Mouse (Mus musculus) hindbrain, postnatal 0 days (tissue): ENCODE measurements around the gene Tmem167. TPM values are rescaled to one million over a fixed set of nuclear protein-coding genes. Genes with fewer than 3 reads are reported as not detected.

Experiments used
- ATAC-seq: fragments of 200-750 bp; cut with Nextera tagmentation; 2 replicates; pipeline ENCODE4 v1.8.0; 2017; ENCODE audit warnings: mild to moderate bottlenecking, moderate TSS enrichment, moderate library complexity
- DNase-seq: peaks from one replicate; pipeline ENCODE4 v3.0.0-alpha.2; 2015; ENCODE audit warnings: low spot score
- H3K27ac ChIP-seq: fragments of 300-500 bp; sonication (generic); 2 replicates; pipeline ENCODE4 v1.5.1; 2014; ENCODE audit warnings: mild to moderate bottlenecking
- H3K27me3 ChIP-seq: fragments of 300-500 bp; sonication (generic); 2 replicates; pipeline ENCODE4 v1.6.1; 2014; ENCODE audit warnings: low read length, mixed read lengths; ENCODE audit not compliant: insufficient read depth
- H3K36me3 ChIP-seq: fragments of 300-500 bp; sonication (generic); 2 replicates; pipeline ENCODE4 v1.6.1; 2014; ENCODE audit warnings: low read length, mixed read lengths; ENCODE audit not compliant: insufficient read depth
- H3K4me1 ChIP-seq: fragments of 300-500 bp; sonication (generic); 2 replicates; pipeline ENCODE4 v1.6.1; 2014; ENCODE audit warnings: antibody characterized with exemption, low read length, mixed read lengths; ENCODE audit not compliant: insufficient read depth
- H3K4me2 ChIP-seq: fragments of 300-500 bp; sonication (generic); 2 replicates; pipeline ENCODE4 v1.6.1; 2014; ENCODE audit warnings: low read depth, mild to moderate bottlenecking, low read length, moderate library complexity, mixed read lengths
- H3K4me3 ChIP-seq: fragments of 300-500 bp; sonication (generic); 2 replicates; pipeline ENCODE4 v1.5.1; 2014; ENCODE audit warnings: low read length
- H3K9ac ChIP-seq: fragments of 300-500 bp; sonication (generic); replicated peaks from 2 replicates; pipeline ENCODE4 v1.6.1; 2014; ENCODE audit warnings: mild to moderate bottlenecking, low read length, moderate library complexity, mixed read lengths
- H3K9me3 ChIP-seq: fragments of 300-500 bp; sonication (generic); 2 replicates; pipeline ENCODE4 v1.6.1; 2016; ENCODE audit warnings: low read length, mixed read lengths
- CTCF ChIP-seq: IDR thresholded peaks from 2 replicates; pipeline ENCODE4 v1.5.1; 2016; ENCODE audit warnings: antibody characterized with exemption, control low read depth, low read depth
- WGBS: fragments of 180-500 bp; shearing (Covaris S2); extraction: QIAGEN DNeasy Blood & Tissue Kit; methylation state at CpG from one replicate; pipeline ENCODE4 v1.1.7; 2014; 5-methylcytosine and 5-hydroxymethylcytosine counted together
- polyA plus RNA-seq: library from polyadenylated mRNA; unstranded; fragments of >200 nt; fragmentation: Nextera tagmentation; extraction: Ambion mirVana; gene quantifications from 2 replicates; pipeline ENCODE4 v1.2.1, GENCODE M21; 2015
- total RNA-seq: library from RNA; depleted of rRNA; stranded (reverse); fragments of >200 nt; gene quantifications from 2 replicates; pipeline ENCODE4 v1.2.3, GENCODE M21; 2014; rRNA removed

The Tmem167 gene
- 24.7 and 27.3 TPM in 2 replicates for total RNA-seq
- 35.3 and 35.9 TPM in 2 replicates for polyA plus RNA-seq

DNA sequence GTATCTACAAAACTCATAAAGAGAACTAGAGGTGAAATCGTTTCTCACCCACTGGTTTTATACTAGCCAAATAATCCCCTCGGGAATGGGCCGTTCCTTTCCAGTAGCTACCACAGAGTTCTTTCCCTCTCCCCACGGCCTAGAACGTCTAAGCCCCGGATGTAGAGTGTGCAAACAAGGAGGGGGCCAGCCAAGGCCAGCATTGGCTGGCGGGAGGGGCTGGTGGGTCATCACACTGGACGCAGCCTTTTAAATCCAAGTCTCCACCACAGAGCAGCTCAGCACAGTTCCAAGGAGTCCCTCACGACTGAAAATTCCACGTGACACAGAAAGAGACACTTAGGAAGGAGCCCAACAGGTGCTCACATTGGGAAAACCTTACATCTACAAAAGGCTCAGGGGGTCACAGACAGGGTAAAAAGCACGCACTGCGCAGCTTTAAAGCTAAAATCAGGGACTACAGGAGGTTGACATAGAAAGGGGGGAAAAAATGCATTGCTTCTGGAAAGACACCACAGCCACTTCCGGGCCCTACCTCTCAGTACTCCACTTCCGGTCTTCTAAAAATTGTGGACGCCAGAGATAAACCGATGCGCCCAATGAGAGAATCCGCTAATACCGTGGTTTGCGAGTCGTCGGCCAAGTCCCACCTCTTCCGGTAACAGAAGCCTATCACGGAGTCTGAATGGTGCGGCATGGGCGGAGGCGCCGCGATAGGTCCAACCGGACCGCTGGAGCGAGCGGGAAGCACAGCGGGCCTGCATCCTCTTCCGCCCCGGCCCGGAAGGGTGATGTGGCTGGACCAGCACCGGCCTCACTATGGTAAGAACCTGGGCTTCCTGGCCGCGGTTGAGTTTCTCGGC is at the start of gene Tmem167, which contains the start of gene Xrcc4:
Tmem167 (plus strand) TSS at position 162 of the 863 bp plus-strand sequence.
Xrcc4 (minus strand) TSS at position 647 of the 863 bp plus-strand sequence.
- DNase-seq (peak; percentile 99), ATAC-seq (peak; percentile 100)
- WGBS = 3% methylated on average over 41 of the region's 41 CpGs
- Histone ChIP-seq H3K9me3 (no peaks in the 10 kb centered on the region), H3K4me1 (no peaks in the 10 kb centered on the region), H3K27me3 (no peaks in the 10 kb centered on the region), H3K4me2 (peak within 1 kb of the TSS; percentile 90), H3K9ac (peak within 1 kb of the TSS; percentile 92), H3K27ac (peak within 1 kb of the TSS; percentile 93), H3K36me3 (no peaks in the 10 kb centered on the region), H3K4me3 (peak within 1 kb of the TSS; percentile 97)
- TF ChIP-seq CTCF = no peak

DNA sequence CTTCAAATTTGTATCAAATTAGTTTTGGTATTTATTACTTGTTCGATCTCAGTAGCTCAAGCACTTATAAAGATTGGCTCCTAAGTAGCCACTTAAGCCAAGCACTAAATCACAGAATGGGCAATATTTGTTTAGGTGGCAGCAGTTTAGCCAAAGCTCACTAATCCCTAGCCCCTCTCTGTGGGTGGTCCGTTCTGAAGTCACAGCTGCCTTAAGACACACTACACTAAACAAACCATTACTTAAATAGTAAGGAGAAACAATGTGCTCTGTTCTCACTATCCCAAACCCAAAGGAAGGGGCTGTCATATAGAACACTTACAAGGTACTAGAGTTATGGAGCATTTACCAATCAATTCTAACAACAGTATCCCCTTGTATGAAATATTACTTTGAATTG is 49.3 kb upstream of the Tmem167 start:
- H3K36me3 ChIP-seq = no peaks in the 10 kb centered on the region
- H3K4me2 ChIP-seq = no peak overlapping the region
- H3K27ac ChIP-seq = no peak overlapping the region
- H3K27me3 ChIP-seq = no peaks in the 10 kb centered on the region
- TF ChIP-seq CTCF = no peak
- DNase-seq (no peak), ATAC-seq (no peak)
- 42% methylated on average over 2 of the region's 2 CpGs for WGBS
- H3K4me1 ChIP-seq = no peaks in the 10 kb centered on the region
- H3K4me3 ChIP-seq = no peak overlapping the region
- H3K9ac ChIP-seq = no peak overlapping the region
- no peaks in the 10 kb centered on the region for H3K9me3 ChIP-seq

- no peak for DNase-seq
- H3K4me2 ChIP-seq = no peak overlapping the region
- TF ChIP-seq CTCF = peak; percentile 16; the same call in 1 of the 2 replicates
- no peaks in the 10 kb centered on the region for H3K27me3 ChIP-seq
- no peaks in the 10 kb centered on the region for H3K4me1 ChIP-seq
- no peak for ATAC-seq
- H3K36me3 ChIP-seq = no peaks in the 10 kb centered on the region
- no peak overlapping the region for H3K4me3 ChIP-seq
- H3K9me3 ChIP-seq = no peaks in the 10 kb centered on the region
- H3K27ac ChIP-seq = no peak overlapping the region
- 83% methylated on average over 6 of the region's 6 CpGs for WGBS
- no peak overlapping the region for H3K9ac ChIP-seq
Observed at GRCm38 (mm10) chr13:90051735-90052134, 37.2 kb upstream of the Tmem167 start.

DNA sequence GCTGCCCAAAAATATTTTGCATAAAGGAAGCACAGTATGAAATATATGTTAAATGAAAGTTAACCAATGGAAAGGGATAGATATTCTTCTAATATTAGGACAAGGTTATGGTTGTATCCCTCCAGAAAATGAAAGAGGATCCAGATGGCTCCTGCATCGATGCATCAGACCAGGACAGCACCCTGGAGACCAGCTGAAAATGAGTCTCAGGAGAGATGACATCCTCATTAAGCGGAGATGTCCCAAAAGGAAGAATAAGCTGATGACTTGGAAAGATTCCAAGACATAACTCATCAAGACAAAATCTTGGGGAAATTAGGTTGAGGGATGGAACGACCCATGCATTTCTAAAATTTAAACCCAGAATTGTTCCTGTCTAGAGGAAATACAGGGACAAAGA is 36.5 kb upstream of the Tmem167 start:
- 43% methylated on average over 3 of the region's 3 CpGs for WGBS
- ATAC-seq = no peak

GRCm38 (mm10) chr13:90061877-90062276 is 27.0 kb upstream of the Tmem167 start:
- 86% methylated on average over 1 of the region's 1 CpGs for WGBS
- Histone ChIP-seq H3K4me3 (no peak overlapping the region), H3K9me3 (no peaks in the 10 kb centered on the region), H3K4me2 (no peak overlapping the region), H3K4me1 (no peaks in the 10 kb centered on the region), H3K36me3 (no peaks in the 10 kb centered on the region), H3K27ac (no peak overlapping the region), H3K9ac (no peak overlapping the region), H3K27me3 (no peaks in the 10 kb centered on the region)
- ATAC-seq = no peak
- TF ChIP-seq CTCF = no peak
- no peak for DNase-seq

More for the DNA sequence above, 36.5 kb upstream of the Tmem167 start:
- no peak for TF ChIP-seq CTCF
- no peak overlapping the region for H3K27ac ChIP-seq
- no peak overlapping the region for H3K4me3 ChIP-seq
- peak; percentile 2 for DNase-seq
- H3K4me1 ChIP-seq = no peaks in the 10 kb centered on the region
- no peak overlapping the region for H3K4me2 ChIP-seq
- H3K9ac ChIP-seq = no peak overlapping the region
- H3K36me3 ChIP-seq = no peaks in the 10 kb centered on the region
- H3K27me3 ChIP-seq = no peaks in the 10 kb centered on the region
- H3K9me3 ChIP-seq = no peaks in the 10 kb centered on the region

DNA sequence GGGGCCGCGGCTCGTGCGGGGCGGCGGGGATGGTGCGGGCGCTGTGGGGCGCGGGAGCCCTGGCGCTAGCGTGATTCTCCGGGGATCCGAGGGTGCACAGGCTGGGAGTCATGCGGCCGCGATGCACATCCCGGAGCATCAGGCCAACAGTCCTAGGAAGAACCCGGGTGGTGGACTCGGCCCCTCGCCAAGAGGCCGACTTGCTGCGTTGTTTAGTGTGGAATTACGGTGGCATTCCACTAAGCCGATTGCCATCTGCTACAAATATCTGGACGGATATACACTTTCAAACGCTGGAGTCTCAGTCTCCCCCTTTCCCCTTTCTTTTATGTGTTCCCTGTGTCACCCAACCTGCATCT is 881 bp downstream of the Tmem167 start:
- ATAC-seq = peak; percentile 74
- Histone ChIP-seq H3K4me2 (peak overlapping the region; percentile 89), H3K27me3 (no peaks in the 10 kb centered on the region), H3K27ac (peak overlapping the region; percentile 86), H3K36me3 (no peaks in the 10 kb centered on the region), H3K9me3 (no peaks in the 10 kb centered on the region), H3K4me1 (no peaks in the 10 kb centered on the region), H3K9ac (peak overlapping the region; percentile 92), H3K4me3 (peak overlapping the region; percentile 97)
- DNase-seq = peak; percentile 63
- under 1% methylated on average over 27 of the region's 27 CpGs for WGBS
- TF ChIP-seq CTCF = no peak

GRCm38 (mm10) chr13:90101514-90101913 is 12.6 kb downstream of the Tmem167 start:
- Histone ChIP-seq H3K4me1 (no peaks in the 10 kb centered on the region), H3K9ac (no peak overlapping the region), H3K4me2 (no peak overlapping the region), H3K36me3 (peaks cover 9% of the 10 kb centered on the region; the same call in 1 of the 2 replicates), H3K4me3 (no peak overlapping the region), H3K27me3 (no peaks in the 10 kb centered on the region), H3K9me3 (no peaks in the 10 kb centered on the region), H3K27ac (no peak overlapping the region)
- DNase-seq = no peak
- no peak for ATAC-seq
- no peak for TF ChIP-seq CTCF
